Mouse (Mus musculus) spleen, adult 2 months (tissue): ENCODE results near the gene Adgrb2. TPM values are rescaled to one million over a fixed set of nuclear protein-coding genes. Genes with fewer than 3 reads are reported as not detected.

Experiments
- DNase-seq, 2 experiments: peaks; one replicate each; pipeline versions ENCODE4 v3.0.0 to v3.0.0-alpha.2; 2012 to 2021; ENCODE audit warnings: low spot score in 2 of 2, low read depth in 1 of 2
- H3K27ac ChIP-seq: fragments of 200-500 bp; 2 replicates; pipeline ENCODE4 v1.5.1; 2012; ENCODE audit warnings: low read length, inconsistent platforms; ENCODE audit not compliant: insufficient read depth
- H3K27me3 ChIP-seq: fragments of 200-500 bp; 2 replicates; pipeline ENCODE4 v1.6.1; 2012; ENCODE audit warnings: mild to moderate bottlenecking, moderate library complexity, low read length, inconsistent platforms; ENCODE audit not compliant: control insufficient read depth, insufficient read depth
- H3K36me3 ChIP-seq: fragments of 200-500 bp; 2 replicates; pipeline ENCODE4 v1.6.1; 2012; ENCODE audit warnings: mild to moderate bottlenecking, low read length, inconsistent platforms; ENCODE audit not compliant: control insufficient read depth, insufficient read depth
- H3K4me1 ChIP-seq: fragments of 200-500 bp; 2 replicates; pipeline ENCODE4 v1.6.1; 2011; ENCODE audit warnings: inconsistent platforms; ENCODE audit not compliant: control insufficient read depth, insufficient read depth, insufficient read length
- H3K4me3 ChIP-seq: fragments of 200-500 bp; 2 replicates; pipeline ENCODE4 v1.5.1; 2011; ENCODE audit warnings: mild to moderate bottlenecking, inconsistent platforms; ENCODE audit not compliant: insufficient read depth, insufficient read length; ENCODE audit errors: extremely low read depth
- CTCF ChIP-seq: fragments of 200-500 bp; IDR thresholded peaks from 2 replicates; pipeline ENCODE4 v1.5.1; 2011; ENCODE audit warnings: mild to moderate bottlenecking, inconsistent platforms; ENCODE audit not compliant: insufficient read depth, insufficient read length, insufficient replicate concordance; ENCODE audit errors: extremely low read depth
- POLR2A ChIP-seq: fragments of 200-500 bp; IDR thresholded peaks from 2 replicates; pipeline ENCODE4 v1.6.1; 2011; ENCODE audit warnings: low read depth, low read length, inconsistent platforms
- WGBS: fragments of 180-500 bp; shearing (Covaris S2); methylation state at CpG from one replicate; pipeline ENCODE4 v1.1.7; 2018; 5-methylcytosine and 5-hydroxymethylcytosine counted together
- polyA plus RNA-seq: library from polyadenylated mRNA; depleted of rRNA; stranded (reverse); fragments of >200 nt; gene quantifications from 2 replicates; pipeline ENCODE4 v1.2.3, GENCODE M21; 2012

Gene Adgrb2
- polyA plus RNA-seq, 1 experiment: 6.4 TPM

- DNase-seq: no peak
- Histone ChIP-seq H3K27me3 (no peaks in the 10 kb centered on the region), H3K36me3 (no peaks in the 10 kb centered on the region), H3K27ac (no peak overlapping the region), H3K4me1 (no peaks in the 10 kb centered on the region), H3K4me3 (no peak overlapping the region)
- TF ChIP-seq CTCF (no peak), POLR2A (no peak)
- WGBS: 75% methylated on average over 10 of the region's 10 CpGs
Observed at GRCm38 (mm10) chr4:130023511-130024231, 39.0 kb downstream of the Adgrb2 start.

GRCm38 (mm10) chr4:130025544-130025943 lies 40.9 kb downstream of the Adgrb2 start:
- no peak for DNase-seq
- Histone ChIP-seq H3K4me1 (no peaks in the 10 kb centered on the region), H3K27ac (no peak overlapping the region), H3K36me3 (no peaks in the 10 kb centered on the region), H3K4me3 (no peak overlapping the region), H3K27me3 (no peaks in the 10 kb centered on the region)
- TF ChIP-seq CTCF: no peak
- TF ChIP-seq POLR2A: no peak
- 51% methylated on average over 8 of the region's 8 CpGs for WGBS

GRCm38 (mm10) chr4:130031146-130031545 lies 46.5 kb downstream of the Adgrb2 start:
- Histone ChIP-seq H3K4me1 (no peaks in the 10 kb centered on the region), H3K4me3 (no peak overlapping the region), H3K27me3 (no peaks in the 10 kb centered on the region), H3K27ac (no peak overlapping the region), H3K36me3 (no peaks in the 10 kb centered on the region)
- DNase-seq: no peak
- TF ChIP-seq POLR2A: no peak
- TF ChIP-seq CTCF: no peak
- 79% methylated on average over 2 of the region's 2 CpGs for WGBS

- Histone ChIP-seq H3K4me1 (no peaks in the 10 kb centered on the region), H3K27ac (no peak overlapping the region), H3K27me3 (no peaks in the 10 kb centered on the region), H3K36me3 (no peaks in the 10 kb centered on the region), H3K4me3 (no peak overlapping the region)
- TF ChIP-seq POLR2A: no peak
- no peak for TF ChIP-seq CTCF
- DNase-seq: no peak
- 85% methylated on average over 7 of the region's 7 CpGs for WGBS
Observed at GRCm38 (mm10) chr4:130033496-130033895, 48.8 kb downstream of the Adgrb2 start.

- Histone ChIP-seq H3K27me3 (no peaks in the 10 kb centered on the region), H3K27ac (no peak overlapping the region), H3K4me1 (no peaks in the 10 kb centered on the region), H3K36me3 (no peaks in the 10 kb centered on the region), H3K4me3 (no peak overlapping the region)
- WGBS: 7% methylated on average over 8 of the region's 8 CpGs
- TF ChIP-seq POLR2A (no peak), CTCF (peak; percentile 51; the same call in 1 of the 2 replicates)
- DNase-seq: no peak
Observed at GRCm38 (mm10) chr4:130036112-130036511, 51.4 kb downstream of the Adgrb2 start.

GRCm38 (mm10) chr4:130036573-130037401 lies 52.1 kb downstream of the Adgrb2 start:
- Histone ChIP-seq H3K27me3 (no peaks in the 10 kb centered on the region), H3K4me1 (no peaks in the 10 kb centered on the region), H3K4me3 (no peak overlapping the region), H3K36me3 (no peaks in the 10 kb centered on the region), H3K27ac (no peak overlapping the region)
- WGBS: 35% methylated on average over 23 of the region's 23 CpGs
- TF ChIP-seq POLR2A: no peak
- TF ChIP-seq CTCF: no peak
- DNase-seq: no peak
